Mouse (Mus musculus) lung, adult 18-20 months (tissue): Measurements from ENCODE around the gene Gm17509.
"Not testable (repeated sequence)": the region's sequence is repeated elsewhere in the genome, so short reads cannot be mapped to it uniquely, and the experiment has no call there.

Experiments
- DNase-seq, 2 experiments: peaks; one replicate each; pipeline ENCODE4 v3.0.0; 2022; ENCODE audit warnings: mixed read lengths in 2 of 2

The Gm17509 gene

GRCm38 (mm10) chr13:117206066-117206465 is 14.8 kb downstream of the Gm17509 start:
- DNase-seq: no peak

GRCm38 (mm10) chr13:117204685-117205084 is 16.2 kb downstream of the Gm17509 start:
- no peak for DNase-seq

- no peak for DNase-seq
Observed at GRCm38 (mm10) chr13:117202755-117203471, 18.0 kb downstream of the Gm17509 start.

- DNase-seq: peak; percentile 71 to 76
Observed at GRCm38 (mm10) chr13:117198402-117199083, 22.3 kb downstream of the Gm17509 start.

GRCm38 (mm10) chr13:117197666-117198065 is 23.2 kb downstream of the Gm17509 start:
- no peak for DNase-seq

GRCm38 (mm10) chr13:117195569-117196495 is 25.0 kb downstream of the Gm17509 start:
- no peak for DNase-seq

GRCm38 (mm10) chr13:117193422-117193983 is 27.4 kb downstream of the Gm17509 start:
- no peak for DNase-seq

- no peak for DNase-seq
Observed at GRCm38 (mm10) chr13:117192161-117192560, 28.7 kb downstream of the Gm17509 start.

GRCm38 (mm10) chr13:117185329-117185728 is 35.5 kb downstream of the Gm17509 start:
- no peak for DNase-seq

- DNase-seq: no peak
Observed at GRCm38 (mm10) chr13:117183288-117183687, 37.6 kb downstream of the Gm17509 start.

- not testable (repeated sequence) for DNase-seq
Observed at GRCm38 (mm10) chr13:117180912-117181311, 40.0 kb downstream of the Gm17509 start.
